Mouse (Mus musculus) midbrain, embryonic 14.5 days (tissue): ENCODE results near the gene Gm21317. TPM values are rescaled to one million over a fixed set of nuclear protein-coding genes. Genes with fewer than 3 reads are reported as not detected.
"Not testable (repeated sequence)": the region's sequence is repeated elsewhere in the genome, so short reads cannot be mapped to it uniquely, and the experiment has no call there.

ENCODE experiments used
- ATAC-seq: fragments of 200-750 bp; cut with Nextera tagmentation; 2 replicates; pipeline ENCODE4 v1.8.0; 2017; ENCODE audit warnings: moderate number of reproducible peaks, moderate library complexity; ENCODE audit not compliant: low FRiP score, low TSS enrichment
- DNase-seq: peaks from one replicate; pipeline ENCODE4 v3.0.0-alpha.2; 2015
- H3K27ac ChIP-seq: fragments of 300-500 bp; sonication (generic); replicated peaks from 2 replicates; pipeline ENCODE4 v1.5.1; 2014; ENCODE audit warnings: mild to moderate bottlenecking, low read depth, low read length, moderate library complexity
- H3K27me3 ChIP-seq: fragments of 300-500 bp; sonication (generic); 2 replicates; pipeline ENCODE4 v1.6.1; 2014; ENCODE audit warnings: low read length, control low read depth, mixed read lengths; ENCODE audit not compliant: control insufficient read depth, insufficient read depth
- H3K36me3 ChIP-seq: fragments of 300-500 bp; sonication (generic); 2 replicates; pipeline ENCODE4 v1.6.1; 2014; ENCODE audit warnings: low read length, control low read depth; ENCODE audit not compliant: control insufficient read depth, insufficient read depth
- H3K4me1 ChIP-seq: fragments of 300-500 bp; sonication (generic); 2 replicates; pipeline ENCODE4 v1.6.1; 2014; ENCODE audit warnings: mild to moderate bottlenecking, antibody characterized with exemption, low read length, control low read depth; ENCODE audit not compliant: control insufficient read depth, insufficient read depth
- H3K4me2 ChIP-seq: fragments of 300-500 bp; sonication (generic); 2 replicates; pipeline ENCODE4 v1.6.1; 2014; ENCODE audit warnings: mild to moderate bottlenecking, low read length, moderate library complexity
- H3K4me3 ChIP-seq: fragments of 300-500 bp; sonication (generic); replicated peaks from 2 replicates; pipeline ENCODE4 v1.5.1; 2014; ENCODE audit warnings: low read depth, low read length
- H3K9ac ChIP-seq: fragments of 300-500 bp; sonication (generic); replicated peaks from 2 replicates; pipeline ENCODE4 v1.6.1; 2014; ENCODE audit warnings: mild to moderate bottlenecking, low read length, moderate library complexity
- H3K9me3 ChIP-seq: fragments of 300-500 bp; sonication (generic); 2 replicates; pipeline ENCODE4 v1.6.1; 2016; ENCODE audit warnings: low read length, control low read depth, mixed read lengths; ENCODE audit not compliant: control insufficient read depth
- WGBS: fragments of 180-500 bp; shearing (Covaris S2); extraction: QIAGEN DNeasy Blood & Tissue Kit; methylation state at CpG from one replicate; pipeline ENCODE4 v1.1.7; 2014; 5-methylcytosine and 5-hydroxymethylcytosine counted together
- polyA plus RNA-seq: library from polyadenylated mRNA; unstranded; fragments of >200 nt; fragmentation: Nextera tagmentation; extraction: Ambion mirVana; gene quantifications from 2 replicates; pipeline ENCODE4 v1.2.1, GENCODE M21; 2014

Gm21317 gene
- not detected in 2 replicates for polyA plus RNA-seq

DNA sequence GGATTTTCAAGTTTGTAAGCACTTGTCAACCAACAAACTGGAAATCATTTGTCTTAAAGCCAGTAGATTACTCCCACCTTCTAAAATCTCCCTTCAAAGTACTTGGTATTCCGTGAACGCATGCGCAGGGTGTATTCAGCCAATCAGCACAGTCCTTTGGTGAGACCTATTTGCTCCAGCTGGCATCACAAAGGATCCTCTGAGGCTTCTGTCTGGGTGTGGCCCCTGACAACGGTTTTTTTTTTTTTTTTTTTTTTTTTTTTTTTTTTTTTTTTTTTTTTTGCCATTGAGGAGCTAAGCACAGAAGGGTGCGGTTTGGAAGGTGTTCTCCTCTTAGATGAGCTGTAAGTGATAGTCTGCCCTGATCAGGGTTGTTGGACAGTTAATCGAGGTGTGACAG lies at the start of gene Gm21317:
Gene Gm21317, plus strand, starts transcription at position 301 of the 400 bp plus-strand sequence.
- not testable (repeated sequence) for H3K4me2 ChIP-seq, H3K27me3 ChIP-seq, H3K9ac ChIP-seq, H3K4me1 ChIP-seq, H3K36me3 ChIP-seq, DNase-seq, H3K4me3 ChIP-seq, ATAC-seq, H3K27ac ChIP-seq, H3K9me3 ChIP-seq
- no CpG with 5 or more reads among the region's 6 CpGs for WGBS
